Comparison of ENCODE assay signal across 20 mouse cellular contexts in the genomic region with DNA sequence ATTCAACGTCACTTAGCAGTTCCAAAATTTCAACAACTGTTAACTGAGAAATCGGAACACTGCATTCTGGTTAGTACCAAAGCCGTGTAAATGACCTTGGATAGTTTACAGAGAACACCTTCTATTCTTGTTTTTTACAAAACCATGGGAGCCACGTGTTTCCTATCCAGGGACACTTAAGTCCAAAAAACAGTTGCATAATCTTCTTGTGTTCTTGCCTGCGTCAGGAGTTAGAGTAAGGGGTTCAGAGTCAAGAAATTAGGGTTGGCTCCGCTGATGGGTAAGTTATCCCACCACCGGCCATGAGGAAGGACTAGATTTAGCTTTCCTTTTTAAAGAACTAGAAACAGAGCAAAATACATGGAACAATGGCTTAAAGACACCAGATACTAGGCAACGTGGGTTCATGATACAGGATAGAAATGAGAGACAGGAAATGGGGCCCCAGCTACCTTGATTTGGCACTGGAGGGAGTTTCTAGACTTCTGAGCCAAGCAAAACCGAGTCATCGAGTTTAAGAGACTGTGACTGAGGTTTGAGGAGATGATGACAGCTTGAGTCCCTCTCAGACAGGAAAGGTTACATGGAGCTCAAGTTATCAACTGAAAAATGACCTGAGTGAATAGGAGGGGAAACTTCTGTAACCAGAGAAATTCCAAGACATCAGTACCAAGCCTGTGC.
"Had no signal": no experiment of that assay in that cellular context is flagged by ENCODE, and none has a peak within 500 bp of the region (broad histone marks: within the 10 kb centered on the region; RNA-seq: fewer than 3 reads in every experiment).

No protein-coding gene starts in this region.

- DNase-seq: kidney, adult 2 months; kidney, postnatal 25 days; layer of hippocampus, adult 9-11 months; liver; lung, adult 18-20 months; lung, postnatal 10 days; lung, postnatal 36 days; right cerebral cortex, postnatal 25 days; spleen, adult 18-20 months had no signal

- H3K4me3 ChIP-seq: layer of hippocampus, adult 2 months; limb, embryonic 10.5 days; limb, embryonic 13.5 days; liver, embryonic 12.5 days; liver, embryonic 15.5 days; lung, embryonic 15.5 days; megakaryocyte, embryonic 14.5 days; midbrain, embryonic 10.5 days; midbrain, embryonic 13.5 days had no signal

- H3K9ac ChIP-seq: limb, embryonic 13.5 days; liver, embryonic 12.5 days; liver, embryonic 15.5 days; lung, embryonic 15.5 days; midbrain, embryonic 13.5 days had no signal

- H3K27me3 ChIP-seq: liver, embryonic 15.5 days had no signal

- H3K4me1 ChIP-seq: limb, embryonic 10.5 days; limb, embryonic 13.5 days; lung, embryonic 15.5 days; midbrain, embryonic 10.5 days had no signal

- H3K36me3 ChIP-seq: limb, embryonic 10.5 days; limb, embryonic 13.5 days; liver, embryonic 12.5 days; liver, embryonic 15.5 days; lung, embryonic 15.5 days; midbrain, embryonic 10.5 days; midbrain, embryonic 13.5 days had no signal

- H3K9me3 ChIP-seq: limb, embryonic 10.5 days; limb, embryonic 13.5 days; liver, embryonic 12.5 days; liver, embryonic 15.5 days; lung, embryonic 15.5 days; midbrain, embryonic 10.5 days; midbrain, embryonic 13.5 days had no signal

- H3K27ac ChIP-seq: kidney, postnatal 0 days; layer of hippocampus, adult 2 months; limb, embryonic 10.5 days; limb, embryonic 13.5 days; liver, embryonic 12.5 days; liver, embryonic 15.5 days; lung, embryonic 15.5 days; midbrain, embryonic 10.5 days; midbrain, embryonic 13.5 days had no signal

- H3K4me2 ChIP-seq: limb, embryonic 13.5 days; liver, embryonic 12.5 days; liver, embryonic 15.5 days; lung, embryonic 15.5 days; midbrain, embryonic 13.5 days had no signal

- ATAC-seq: intestine, postnatal 0 days; liver, embryonic 12.5 days; midbrain, embryonic 13.5 days had no signal
